Mouse (Mus musculus): Measurements from ENCODE around the gene Kcna2. TPM values are rescaled to one million over a fixed set of nuclear protein-coding genes. Genes with fewer than 3 reads are reported as not detected.
A peak's percentile ranks its signal among the peaks of the same experiment; 100 is the strongest.

Gene Kcna2
- total RNA-seq, 1 experiment from 2014 or later: not detected

GRCm38 (mm10) chr3:107129251-107129650, 28.3 kb downstream of the Kcna2 start:
- no peak for ATAC-seq (replicated peaks in 1 of 2; ENCODE audit: insufficient read depth in 1 of 2, low FRiP score in 2 of 2, low TSS enrichment in 1 of 2, low read depth in 1 of 2, poor library complexity in 2 of 2, severe bottlenecking in 2 of 2)

GRCm38 (mm10) chr3:107130661-107131326, 29.8 kb downstream of the Kcna2 start:
- ATAC-seq (replicated peaks in 1 of 2; ENCODE audit: insufficient read depth in 1 of 2, low FRiP score in 2 of 2, low TSS enrichment in 1 of 2, low read depth in 1 of 2, poor library complexity in 2 of 2, severe bottlenecking in 2 of 2): no peak

- no peak for ATAC-seq (replicated peaks in 1 of 2; ENCODE audit: insufficient read depth in 1 of 2, low FRiP score in 2 of 2, low TSS enrichment in 1 of 2, low read depth in 1 of 2, poor library complexity in 2 of 2, severe bottlenecking in 2 of 2)
Observed at GRCm38 (mm10) chr3:107131846-107132245, 30.9 kb downstream of the Kcna2 start.

GRCm38 (mm10) chr3:107132651-107133050, 31.7 kb downstream of the Kcna2 start:
- ATAC-seq (replicated peaks in 1 of 2; ENCODE audit: insufficient read depth in 1 of 2, low FRiP score in 2 of 2, low TSS enrichment in 1 of 2, low read depth in 1 of 2, poor library complexity in 2 of 2, severe bottlenecking in 2 of 2): no peak

- ATAC-seq (replicated peaks in 1 of 2; ENCODE audit: insufficient read depth in 1 of 2, low FRiP score in 2 of 2, low TSS enrichment in 1 of 2, low read depth in 1 of 2, poor library complexity in 2 of 2, severe bottlenecking in 2 of 2): no peak
Observed at GRCm38 (mm10) chr3:107134457-107134856, 33.5 kb downstream of the Kcna2 start.

- ATAC-seq (replicated peaks in 1 of 2; ENCODE audit: insufficient read depth in 1 of 2, low FRiP score in 2 of 2, low TSS enrichment in 1 of 2, low read depth in 1 of 2, poor library complexity in 2 of 2, severe bottlenecking in 2 of 2): no peak
Observed at GRCm38 (mm10) chr3:107147126-107147525, 46.2 kb downstream of the Kcna2 start.

- peak in 1 of 2 experiments; percentile 71; a peak in 2 of 4 replicates for ATAC-seq (replicated peaks in 1 of 2; ENCODE audit: insufficient read depth in 1 of 2, low FRiP score in 2 of 2, low TSS enrichment in 1 of 2, low read depth in 1 of 2, poor library complexity in 2 of 2, severe bottlenecking in 2 of 2)
Observed at GRCm38 (mm10) chr3:107149006-107149405, 48.1 kb downstream of the Kcna2 start.

- ATAC-seq (replicated peaks in 1 of 2; ENCODE audit: insufficient read depth in 1 of 2, low FRiP score in 2 of 2, low TSS enrichment in 1 of 2, low read depth in 1 of 2, poor library complexity in 2 of 2, severe bottlenecking in 2 of 2): no peak
Observed at GRCm38 (mm10) chr3:107150469-107150868, 49.5 kb downstream of the Kcna2 start.

- no peak for ATAC-seq (replicated peaks in 1 of 2; ENCODE audit: insufficient read depth in 1 of 2, low FRiP score in 2 of 2, low TSS enrichment in 1 of 2, low read depth in 1 of 2, poor library complexity in 2 of 2, severe bottlenecking in 2 of 2)
Observed at GRCm38 (mm10) chr3:107150872-107151540, 50.1 kb downstream of the Kcna2 start.

GRCm38 (mm10) chr3:107153772-107154655, 53.1 kb downstream of the Kcna2 start:
- no peak for ATAC-seq (replicated peaks in 1 of 2; ENCODE audit: insufficient read depth in 1 of 2, low FRiP score in 2 of 2, low TSS enrichment in 1 of 2, low read depth in 1 of 2, poor library complexity in 2 of 2, severe bottlenecking in 2 of 2)

GRCm38 (mm10) chr3:107158856-107159255, 57.9 kb downstream of the Kcna2 start:
- no peak for ATAC-seq (replicated peaks in 1 of 2; ENCODE audit: insufficient read depth in 1 of 2, low FRiP score in 2 of 2, low TSS enrichment in 1 of 2, low read depth in 1 of 2, poor library complexity in 2 of 2, severe bottlenecking in 2 of 2)

GRCm38 (mm10) chr3:107159418-107159817, 58.5 kb downstream of the Kcna2 start:
- no peak for ATAC-seq (replicated peaks in 1 of 2; ENCODE audit: insufficient read depth in 1 of 2, low FRiP score in 2 of 2, low TSS enrichment in 1 of 2, low read depth in 1 of 2, poor library complexity in 2 of 2, severe bottlenecking in 2 of 2)

GRCm38 (mm10) chr3:107159859-107160324, 58.9 kb downstream of the Kcna2 start:
- ATAC-seq (replicated peaks in 1 of 2; ENCODE audit: insufficient read depth in 1 of 2, low FRiP score in 2 of 2, low TSS enrichment in 1 of 2, low read depth in 1 of 2, poor library complexity in 2 of 2, severe bottlenecking in 2 of 2): no peak; a peak in 2 of 4 replicates

- ATAC-seq (replicated peaks in 1 of 2; ENCODE audit: insufficient read depth in 1 of 2, low FRiP score in 2 of 2, low TSS enrichment in 1 of 2, low read depth in 1 of 2, poor library complexity in 2 of 2, severe bottlenecking in 2 of 2): no peak
Observed at GRCm38 (mm10) chr3:107162741-107163140, 61.8 kb downstream of the Kcna2 start.

Data from hematopoietic stem cell, adult 5-6 weeks (primary cell).